Mouse (Mus musculus) bone marrow, adult 2 months (tissue): ENCODE data around the gene Naalad2. TPM values are rescaled to one million over a fixed set of nuclear protein-coding genes. Genes with fewer than 3 reads are reported as not detected.
A peak's percentile ranks its signal among the peaks of the same experiment; 100 is the strongest.
"Not testable (repeated sequence)": the region's sequence is repeated elsewhere in the genome, so short reads cannot be mapped to it uniquely, and the experiment has no call there.

Experiments
- H3K27ac ChIP-seq: fragments of 200-500 bp; 2 replicates; pipeline ENCODE4 v1.5.1; 2012; ENCODE audit warnings: low read depth, mild to moderate bottlenecking, control low read depth, inconsistent platforms, low read length; ENCODE audit not compliant: control insufficient read depth, poor library complexity, insufficient read depth
- H3K4me1 ChIP-seq: fragments of 200-500 bp; 2 replicates; pipeline ENCODE4 v1.6.1; 2011; ENCODE audit warnings: low read length; ENCODE audit not compliant: control insufficient read depth, insufficient read depth
- H3K4me3 ChIP-seq: fragments of 200-500 bp; replicated peaks from 2 replicates; pipeline ENCODE3; 2011; ENCODE audit warnings: mild to moderate bottlenecking, low read depth, low read length, control low read depth; ENCODE audit not compliant: control insufficient read depth
- CTCF ChIP-seq: fragments of 200-500 bp; IDR thresholded peaks from 2 replicates; pipeline ENCODE4 v1.5.1; 2011; ENCODE audit warnings: low read length, control low read depth; ENCODE audit not compliant: control insufficient read depth, insufficient read depth
- POLR2A ChIP-seq: fragments of 200-500 bp; IDR thresholded peaks from 2 replicates; pipeline ENCODE4 v1.6.1; 2011; ENCODE audit warnings: low read depth, mild to moderate bottlenecking, control low read depth, low read length, borderline replicate concordance; ENCODE audit not compliant: control insufficient read depth
- WGBS: fragments of 180-500 bp; shearing (Covaris S2); methylation state at CpG from one replicate; pipeline ENCODE4 v1.1.7; 2018; 5-methylcytosine and 5-hydroxymethylcytosine counted together
- polyA plus RNA-seq: library from polyadenylated mRNA; stranded (reverse); fragments of >200 nt; gene quantifications from 2 replicates; pipeline ENCODE4 v1.2.4, GENCODE M21; 2011; ENCODE audit warnings: low replicate concordance; ENCODE audit not compliant: missing spikeins, insufficient read depth, insufficient read length

Naalad2 gene
- polyA plus RNA-seq, 1 experiment, result not detected

DNA sequence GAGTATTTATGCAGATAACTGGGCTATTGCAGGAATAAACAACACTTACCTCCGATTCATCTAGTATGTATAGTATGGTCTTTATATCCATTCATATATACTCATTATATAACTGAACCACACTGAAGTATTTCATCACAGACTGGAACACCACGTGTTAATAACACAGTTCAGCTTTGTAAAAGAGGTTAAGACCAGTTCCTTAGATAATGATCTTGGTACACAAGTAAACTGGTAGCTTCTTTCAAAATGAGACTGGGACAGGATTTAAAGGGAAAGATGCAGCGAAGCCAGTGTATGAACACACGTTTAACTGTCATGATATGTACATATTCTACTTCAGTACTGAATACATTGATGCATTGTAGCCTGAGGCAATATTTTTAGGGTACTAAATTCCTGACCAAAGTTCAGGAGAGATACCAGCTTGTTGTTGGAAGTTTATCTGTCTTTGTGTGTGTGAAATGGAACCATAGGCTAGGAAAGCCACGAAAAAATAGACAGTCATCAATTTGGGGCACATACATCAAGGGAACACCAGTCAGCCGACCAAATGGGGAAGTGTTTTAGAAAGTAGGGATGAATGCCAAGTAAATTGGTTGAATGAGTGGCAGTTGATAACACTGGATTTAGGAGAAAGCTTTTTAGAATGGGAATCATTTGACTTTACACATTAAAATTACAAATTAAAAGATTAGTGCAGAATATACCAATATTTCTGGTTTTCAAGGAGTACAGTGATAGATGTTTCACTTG lies 109.6 kb downstream of the Naalad2 start:
- no peak overlapping the region for H3K27ac ChIP-seq
- 7% methylated on average over 6 of the region's 6 CpGs for WGBS
- no peak for TF ChIP-seq CTCF
- TF ChIP-seq POLR2A, result no peak
- H3K4me3 ChIP-seq, result peak overlapping the region; percentile 99
- no peaks in the 10 kb centered on the region for H3K4me1 ChIP-seq

DNA sequence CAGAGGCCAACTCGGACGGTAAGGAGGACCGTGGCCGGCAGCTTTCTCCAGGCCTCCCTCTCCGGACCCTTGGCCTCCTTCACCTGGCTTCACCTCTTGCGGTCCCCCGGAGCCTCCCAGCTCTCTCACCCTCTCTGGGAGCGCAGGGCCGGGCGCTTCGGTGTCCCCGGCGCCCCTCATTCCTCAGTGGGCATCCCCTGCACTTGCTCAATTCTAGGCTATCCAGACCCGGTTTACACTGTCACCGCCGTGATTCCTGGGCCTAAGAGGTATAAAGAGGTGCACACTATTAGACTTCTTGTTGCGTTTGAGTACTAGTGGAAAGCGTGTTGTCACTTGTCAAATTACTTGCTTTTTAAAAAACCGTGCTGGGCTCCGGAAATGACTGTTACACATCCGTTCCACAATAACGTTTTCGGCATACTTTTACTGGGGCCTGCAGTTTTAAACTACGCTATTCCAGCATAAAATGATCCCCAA lies 110.3 kb downstream of the Naalad2 start:
- no peak for TF ChIP-seq POLR2A
- TF ChIP-seq CTCF, result no peak
- Histone ChIP-seq H3K4me3 (peak overlapping the region; percentile 99), H3K4me1 (no peaks in the 10 kb centered on the region), H3K27ac (peak overlapping the region; percentile 82)
- WGBS, result under 1% methylated on average over 24 of the region's 24 CpGs

- Histone ChIP-seq H3K4me1 (no peaks in the 10 kb centered on the region), H3K27ac (peak within 1 kb of the TSS; percentile 82), H3K4me3 (peak within 1 kb of the TSS; percentile 99)
- no peak for TF ChIP-seq CTCF
- peak; percentile 45; the same call in 1 of the 2 replicates for TF ChIP-seq POLR2A
- WGBS, result 3% methylated on average over 49 of the region's 49 CpGs
Measured at GRCm38 (mm10) chr9:18291571-18292429, 111.0 kb downstream of the Naalad2 start, which contains the start of gene Chordc1. TSS of gene Chordc1 (plus strand) at chr9:18292125.

DNA sequence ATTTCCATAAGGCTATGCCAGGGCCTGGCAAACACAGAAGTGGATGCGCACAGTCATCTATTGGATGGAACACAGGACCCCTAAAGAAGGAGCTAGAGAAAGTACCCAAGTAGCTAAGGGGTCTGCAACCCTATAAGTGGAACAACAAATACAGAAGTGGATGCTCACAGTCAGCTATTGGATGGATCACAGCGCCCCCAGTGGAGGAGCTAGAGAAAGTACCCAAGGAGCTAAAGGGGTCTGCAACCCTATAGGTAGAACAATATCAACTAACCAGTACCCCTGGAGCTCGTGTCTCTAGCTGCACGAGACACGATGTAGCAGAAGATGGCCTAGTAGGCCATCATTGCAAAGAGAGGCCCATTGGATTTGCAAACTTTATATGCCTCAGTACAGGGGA lies 124.1 kb downstream of the Naalad2 start:
- 40% methylated on average over 5 of the region's 5 CpGs for WGBS
- not testable (repeated sequence) for H3K4me1 ChIP-seq, H3K4me3 ChIP-seq, H3K27ac ChIP-seq

DNA sequence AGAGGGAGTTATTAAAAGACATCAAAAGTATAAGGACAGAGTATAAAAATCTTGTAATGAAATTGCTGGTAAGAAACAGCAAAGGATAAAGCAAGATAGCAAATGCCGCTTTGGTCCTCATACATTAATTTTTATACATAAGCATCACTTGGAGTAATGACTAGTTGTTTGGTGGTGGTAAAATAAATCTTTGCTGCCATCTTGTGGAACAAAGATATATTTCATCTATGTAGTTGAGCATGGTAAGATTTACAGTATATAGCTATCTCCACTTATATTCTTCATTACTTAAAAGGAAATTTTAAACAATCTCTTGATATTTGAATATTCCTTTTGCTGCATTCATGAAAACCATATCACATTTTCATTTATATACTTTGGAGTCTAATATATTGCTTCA lies 125.3 kb downstream of the Naalad2 start:
- Histone ChIP-seq H3K4me3 (no peak overlapping the region), H3K4me1 (no peaks in the 10 kb centered on the region), H3K27ac (no peak overlapping the region)
- WGBS, result 58% methylated on average over 1 of the region's 1 CpGs
- no peak for TF ChIP-seq CTCF
- TF ChIP-seq POLR2A, result no peak

DNA sequence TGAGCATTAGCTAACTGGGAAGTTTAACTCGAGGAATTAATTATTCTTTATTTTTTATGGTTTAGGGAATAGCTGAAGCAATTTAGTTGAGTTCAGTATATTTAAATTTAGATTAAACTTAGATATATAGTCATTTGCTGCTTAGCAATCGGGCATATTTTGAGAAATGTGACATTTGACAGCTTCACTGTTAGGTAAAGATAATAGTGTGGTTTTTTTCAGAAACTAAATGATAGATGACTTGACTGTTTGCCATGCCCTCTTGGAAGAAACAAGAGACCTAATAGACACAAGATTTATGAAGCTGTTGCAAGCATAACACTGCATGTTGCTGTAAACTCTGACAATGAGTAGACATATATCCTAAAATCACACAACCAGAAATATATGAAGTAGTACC lies 126.0 kb downstream of the Naalad2 start:
- TF ChIP-seq CTCF, result no peak
- TF ChIP-seq POLR2A, result no peak
- 42% methylated on average over 2 of the region's 2 CpGs for WGBS
- H3K4me3 ChIP-seq, result no peak overlapping the region
- no peaks in the 10 kb centered on the region for H3K4me1 ChIP-seq
- H3K27ac ChIP-seq, result no peak overlapping the region

DNA sequence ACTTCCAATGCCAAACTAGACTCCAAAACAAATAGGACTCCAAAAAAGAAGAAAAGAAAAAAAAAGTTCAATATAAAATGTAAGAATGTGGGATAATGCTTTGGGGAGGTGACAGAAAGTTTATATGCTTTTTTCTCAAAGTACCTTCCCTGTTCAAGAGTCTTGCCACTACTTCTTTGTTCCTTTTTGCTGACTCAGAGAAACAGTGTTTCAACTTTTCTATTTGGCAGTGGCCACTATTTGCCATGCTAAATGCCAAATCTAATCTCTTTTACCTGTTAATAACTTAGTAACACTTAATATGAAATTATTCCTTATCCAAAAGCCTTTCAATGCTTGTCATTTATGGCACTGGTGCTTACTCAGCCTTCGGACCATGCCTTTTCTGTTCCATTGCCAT lies 126.9 kb downstream of the Naalad2 start:
- WGBS, result 81% methylated on average over 1 of the region's 1 CpGs
- no peak overlapping the region for H3K4me3 ChIP-seq
- H3K27ac ChIP-seq, result no peak overlapping the region
- TF ChIP-seq POLR2A, result no peak
- TF ChIP-seq CTCF, result no peak
- no peaks in the 10 kb centered on the region for H3K4me1 ChIP-seq

Other genes starting within 250 kb of the Naalad2 start
- gene Chordc1, start 110.9 kb downstream of the Naalad2 start, polyA plus RNA-seq, result 17.5 and 19.1 TPM in 2 replicates
- gene Ubtfl1, start 1.4 kb upstream of the Naalad2 start, polyA plus RNA-seq, result 0.43 and 0.57 TPM in 2 replicates
- gene Mbd3l2, start 27.7 kb upstream of the Naalad2 start, polyA plus RNA-seq, result not detected in 2 replicates
- gene Zfp558, start 75.3 kb upstream of the Naalad2 start, polyA plus RNA-seq, result 0.90 TPM in 1 of 2 replicates, not detected in the other
- gene Mbd3l1, start 75.4 kb upstream of the Naalad2 start, polyA plus RNA-seq, result not detected in 2 replicates